ENCODE assay signal across 32 mouse cellular contexts in the genomic region with DNA sequence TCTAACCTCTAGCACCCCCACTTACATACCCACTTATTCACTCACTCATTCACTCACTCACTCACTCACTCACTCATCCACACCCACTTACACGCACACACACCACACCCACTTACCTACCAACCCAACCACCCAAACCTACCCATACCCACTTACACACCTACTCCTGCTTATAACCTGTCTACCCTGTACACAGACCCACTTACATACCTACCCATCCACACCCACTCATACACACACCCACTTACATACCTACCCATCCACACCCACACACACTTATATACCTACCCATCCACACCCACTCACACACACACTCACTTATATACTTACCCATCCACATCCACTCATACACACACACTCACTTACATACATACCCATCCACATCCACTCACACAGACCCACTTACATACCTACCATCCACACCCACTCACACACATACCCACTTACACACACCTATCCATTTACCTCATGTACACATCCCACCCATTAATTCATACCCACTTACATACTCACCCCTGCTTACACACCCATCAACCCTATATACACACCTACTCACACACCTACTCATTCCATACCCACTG. TPM values are rescaled to one million over a fixed set of nuclear protein-coding genes. Genes with fewer than 3 reads are reported as not detected.
DNase-seq lines count a peak whose midpoint lies in the region; ATAC-seq lines count a peak whose summit lies in the region.
"Had no signal": no experiment of that assay in that cellular context is flagged by ENCODE, and none has a peak within 500 bp of the region (broad histone marks: within the 10 kb centered on the region; RNA-seq: fewer than 3 reads in every experiment).

No protein-coding gene starts in this region.

- no peak overlapping the region for H3K27ac ChIP-seq in embryonic facial prominence, embryonic 11.5 days (replicated peaks; ENCODE audit: low read depth, low read length)
- no peak overlapping the region for H3K27ac ChIP-seq in embryonic facial prominence, embryonic 10.5 days (replicated peaks)
- H3K27ac ChIP-seq in heart, embryonic 14.5 days (replicated peaks in 1 of 2; ENCODE audit: control insufficient read depth in 1 of 2, insufficient read depth in 1 of 2, low read depth in 2 of 2, low read length in 2 of 2): no peak overlapping the region
- no peak overlapping the region for H3K27ac ChIP-seq in lung, embryonic 15.5 days
- H3K27ac ChIP-seq in stomach, embryonic 16.5 days (ENCODE audit: low read length): no peak overlapping the region
- H3K27ac ChIP-seq: embryonic facial prominence, embryonic 12.5 days; heart, adult 2 months; hindbrain, embryonic 10.5 days; midbrain, embryonic 10.5 days; neural tube, embryonic 12.5 days had no signal

- no peaks in the 10 kb centered on the region for H3K4me1 ChIP-seq in embryonic facial prominence, embryonic 11.5 days (ENCODE audit: control insufficient read depth, insufficient read depth, low read length)
- H3K4me1 ChIP-seq in embryonic facial prominence, embryonic 10.5 days: no peaks in the 10 kb centered on the region
- H3K4me1 ChIP-seq in heart, embryonic 14.5 days (ENCODE audit: control insufficient read depth in 2 of 2, insufficient read depth in 2 of 2, low read length in 2 of 2): no peaks in the 10 kb centered on the region
- H3K4me1 ChIP-seq in lung, embryonic 15.5 days: no peaks in the 10 kb centered on the region; the same call in 1 of the 2 replicates
- no peaks in the 10 kb centered on the region for H3K4me1 ChIP-seq in stomach, embryonic 16.5 days (ENCODE audit: control insufficient read depth, insufficient read depth, low read length)
- H3K4me1 ChIP-seq: embryonic facial prominence, embryonic 12.5 days; hindbrain, embryonic 10.5 days; midbrain, embryonic 10.5 days; neural tube, embryonic 12.5 days had no signal

- no peak overlapping the region for H3K4me3 ChIP-seq in embryonic facial prominence, embryonic 11.5 days (ENCODE audit: low read depth, low read length)
- no peak overlapping the region for H3K4me3 ChIP-seq in embryonic facial prominence, embryonic 10.5 days
- no peak overlapping the region for H3K4me3 ChIP-seq in heart, embryonic 14.5 days (ENCODE audit: control insufficient read depth in 1 of 2, insufficient read depth in 1 of 2, low read depth in 1 of 2, low read length in 2 of 2)
- no peak overlapping the region for H3K4me3 ChIP-seq in lung, embryonic 15.5 days
- no peak overlapping the region for H3K4me3 ChIP-seq in stomach, embryonic 16.5 days (replicated peaks; ENCODE audit: low read length)
- H3K4me3 ChIP-seq: embryonic facial prominence, embryonic 12.5 days; erythroblast, embryonic 14.5 days; heart, adult 2 months; hindbrain, embryonic 10.5 days; midbrain, embryonic 10.5 days; neural tube, embryonic 12.5 days had no signal

- peak; percentile 62; the same call in 1 of the 2 replicates for ATAC-seq in embryonic facial prominence, embryonic 11.5 days (replicated peaks; ENCODE audit: insufficient number of reproducible peaks, low FRiP score, low TSS enrichment, low read depth)
- peak; percentile 59 for ATAC-seq in heart, embryonic 14.5 days (ENCODE audit: insufficient number of reproducible peaks, insufficient read depth, low FRiP score, low read depth)
- ATAC-seq in lung, embryonic 15.5 days (ENCODE audit: borderline replicate concordance, extremely low read depth, low FRiP score, low TSS enrichment): peak; percentile 35
- ATAC-seq in stomach, embryonic 16.5 days (ENCODE audit: insufficient read depth, low FRiP score): peak; percentile 33; the same call in 1 of the 2 replicates
- ATAC-seq: activated CD4-positive, CD25-positive, alpha-beta regulatory T cell, adult 4 months; inflammation-experienced regulatory T-cells, adult 6 months; lung, postnatal 0 days had no signal

- no peak overlapping the region for H3K9ac ChIP-seq in embryonic facial prominence, embryonic 11.5 days (replicated peaks; ENCODE audit: low read length)
- H3K9ac ChIP-seq in heart, embryonic 14.5 days (ENCODE audit: low read length): no peak overlapping the region
- no peak overlapping the region for H3K9ac ChIP-seq in lung, embryonic 15.5 days
- H3K9ac ChIP-seq in stomach, embryonic 16.5 days (ENCODE audit: low read length): no peak overlapping the region
- H3K9ac ChIP-seq: embryonic facial prominence, embryonic 12.5 days; neural tube, embryonic 12.5 days had no signal

- H3K36me3 ChIP-seq in embryonic facial prominence, embryonic 11.5 days (replicated peaks; ENCODE audit: control insufficient read depth, insufficient read depth, low read depth, low read length): no peaks in the 10 kb centered on the region
- no peaks in the 10 kb centered on the region for H3K36me3 ChIP-seq in embryonic facial prominence, embryonic 10.5 days (replicated peaks)
- H3K36me3 ChIP-seq in heart, embryonic 14.5 days (ENCODE audit: control insufficient read depth, insufficient read depth, low read length): no peaks in the 10 kb centered on the region
- H3K36me3 ChIP-seq in lung, embryonic 15.5 days: no peaks in the 10 kb centered on the region
- no peaks in the 10 kb centered on the region for H3K36me3 ChIP-seq in stomach, embryonic 16.5 days (ENCODE audit: control insufficient read depth, insufficient read depth, low read length)
- H3K36me3 ChIP-seq: embryonic facial prominence, embryonic 12.5 days; hindbrain, embryonic 10.5 days; midbrain, embryonic 10.5 days; neural tube, embryonic 12.5 days had no signal

- no peak for DNase-seq in embryonic facial prominence, embryonic 11.5 days (ENCODE audit: low spot score)
- no peak for DNase-seq in embryonic facial prominence, embryonic 10.5 days (ENCODE audit: low spot score)
- DNase-seq in heart, postnatal 10 days: no peak
- no peak for DNase-seq in lung, postnatal 36 days
- DNase-seq: adrenal gland, adult 8-10 months; cerebellum, adult 11-12 months; cerebellum, postnatal 10 days; gastrocnemius, postnatal 25 days; heart, adult 2 months; kidney, adult 18-20 months; kidney, postnatal 14 days; right cerebral cortex, postnatal 25 days; spleen, adult 18-20 months; thymus, adult 18-20 months; thymus, postnatal 36 days had no signal

- no peaks in the 10 kb centered on the region for H3K9me3 ChIP-seq in embryonic facial prominence, embryonic 11.5 days (replicated peaks; ENCODE audit: control insufficient read depth, low read length)
- H3K9me3 ChIP-seq in embryonic facial prominence, embryonic 10.5 days: no peaks in the 10 kb centered on the region
- H3K9me3 ChIP-seq in heart, embryonic 14.5 days (ENCODE audit: control insufficient read depth, low read length): no peaks in the 10 kb centered on the region
- H3K9me3 ChIP-seq in lung, embryonic 15.5 days: no peaks in the 10 kb centered on the region
- no peaks in the 10 kb centered on the region for H3K9me3 ChIP-seq in stomach, embryonic 16.5 days (replicated peaks; ENCODE audit: control insufficient read depth, low read length)
- H3K9me3 ChIP-seq: embryonic facial prominence, embryonic 12.5 days; hindbrain, embryonic 10.5 days; midbrain, embryonic 10.5 days; neural tube, embryonic 12.5 days had no signal

- H3K4me2 ChIP-seq in embryonic facial prominence, embryonic 11.5 days (ENCODE audit: low read depth, low read length): no peak overlapping the region
- H3K4me2 ChIP-seq in heart, embryonic 14.5 days (ENCODE audit: low read length): no peak overlapping the region
- H3K4me2 ChIP-seq in lung, embryonic 15.5 days: no peak overlapping the region
- no peak overlapping the region for H3K4me2 ChIP-seq in stomach, embryonic 16.5 days (ENCODE audit: low read depth, low read length)
- H3K4me2 ChIP-seq: embryonic facial prominence, embryonic 12.5 days; neural tube, embryonic 12.5 days had no signal

- H3K27me3 ChIP-seq in embryonic facial prominence, embryonic 11.5 days (ENCODE audit: control insufficient read depth, insufficient read depth, low read length): no peaks in the 10 kb centered on the region
- no peaks in the 10 kb centered on the region for H3K27me3 ChIP-seq in embryonic facial prominence, embryonic 10.5 days (replicated peaks; ENCODE audit: low read depth, poor library complexity, severe bottlenecking)
- no peaks in the 10 kb centered on the region for H3K27me3 ChIP-seq in heart, embryonic 14.5 days (ENCODE audit: control insufficient read depth, insufficient read depth, low read length)
- no peaks in the 10 kb centered on the region for H3K27me3 ChIP-seq in lung, embryonic 15.5 days
- no peaks in the 10 kb centered on the region for H3K27me3 ChIP-seq in stomach, embryonic 16.5 days (ENCODE audit: control insufficient read depth, insufficient read depth, low read length)
- H3K27me3 ChIP-seq: embryonic facial prominence, embryonic 12.5 days; neural tube, embryonic 12.5 days had no signal

- intact Hi-C loops in heart, postnatal 10 days (cut with DNase I): no loop called here

- WGBS in embryonic facial prominence, embryonic 11.5 days: 95% methylated on average over 1 of the region's 1 CpGs
- 88% methylated on average over 1 of the region's 1 CpGs for WGBS in embryonic facial prominence, embryonic 10.5 days
- WGBS in heart, embryonic 14.5 days: 88% methylated on average over 1 of the region's 1 CpGs
- 85% methylated on average over 1 of the region's 1 CpGs for WGBS in lung, embryonic 15.5 days
- 90% methylated on average over 1 of the region's 1 CpGs for WGBS in stomach, embryonic 16.5 days

RNA-seq across cellular contexts. Expression of a gene that starts 9.4 kb away (rescaled TPM):
- polyA plus RNA-seq in embryonic facial prominence, embryonic 11.5 days (2014; fragmentation: Nextera tagmentation; extraction: Ambion mirVana): not detected in 2 replicates
- 0.10 and 0.11 TPM in 2 replicates for polyA plus RNA-seq in embryonic facial prominence, embryonic 10.5 days (2016; fragmentation: Nextera tagmentation; extraction: Ambion mirVana)
- not detected in 2 replicates for polyA plus RNA-seq in heart, embryonic 14.5 days (2014; fragmentation: Nextera tagmentation; extraction: Ambion mirVana)
- total RNA-seq in heart, postnatal 10 days (2021): not detected
- not detected in 2 replicates for polyA plus RNA-seq in lung, embryonic 15.5 days (2015; fragmentation: Nextera tagmentation; extraction: Ambion mirVana)
- not detected in 2 replicates for polyA plus RNA-seq in stomach, embryonic 16.5 days (2015; fragmentation: Nextera tagmentation; extraction: Ambion mirVana)
- total RNA-seq: adrenal gland, adult 8-10 months; gastrocnemius, postnatal 25 days; heart, adult 2 months; layer of hippocampus, adult 18-20 months; layer of hippocampus, postnatal 14 days had no signal
- polyA plus RNA-seq: activated CD4-positive, CD25-positive, alpha-beta regulatory T cell, adult 4 months; cortical plate, adult 2 months; erythroblast, embryonic 14.5 days; heart, adult 2 months; heart, postnatal 0 days; hindbrain, embryonic 10.5 days; inflammation-experienced regulatory T-cells, adult 6 months; limb, embryonic 14.5 days; liver, embryonic 16.5 days; lung, postnatal 0 days; midbrain, embryonic 10.5 days; neural tube, embryonic 12.5 days had no signal
